Mouse (Mus musculus) myocyte (in vitro differentiated cells): ENCODE measurements at regions not wholly inside any gene's neighbourhood (a gene's known extent, or its start where the extent isn't known, plus 50 kb on each side); places are given as distances from the start of the nearest gene placed in this dataset.

Source experiments
- E2F4 ChIP-seq: IDR thresholded peaks from one replicate; pipeline ENCODE4 v1.6.1; 2011; ENCODE audit warnings: mild to moderate bottlenecking, control low read depth, moderate library complexity; ENCODE audit not compliant: insufficient read depth
- MAX ChIP-seq: IDR thresholded peaks from one replicate; pipeline ENCODE4 v1.6.1; 2011; ENCODE audit warnings: low read depth, mild to moderate bottlenecking, control low read depth
- MYOD1 ChIP-seq, 3 experiments: IDR thresholded peaks; one replicate each; pipeline ENCODE4 v1.6.1; 2011; ENCODE audit warnings: control low read depth in 2 of 3, low read depth in 2 of 3, mild to moderate bottlenecking in 2 of 3, moderate library complexity in 1 of 3; ENCODE audit not compliant: insufficient read length in 2 of 3, control insufficient read depth in 1 of 3
- POLR2A ChIP-seq: IDR thresholded peaks from one replicate; pipeline ENCODE4 v1.6.1; 2011; ENCODE audit warnings: low read depth, mild to moderate bottlenecking, control low read depth, moderate library complexity; ENCODE audit not compliant: insufficient read length
- POLR2AphosphoS2 ChIP-seq: IDR thresholded peaks from one replicate; pipeline ENCODE4 v1.6.1; 2011; ENCODE audit warnings: low read depth, control low read depth; ENCODE audit not compliant: insufficient read length
- REST ChIP-seq: IDR thresholded peaks from one replicate; pipeline ENCODE4 v1.6.1; 2011; ENCODE audit warnings: mild to moderate bottlenecking, control low read depth, moderate library complexity; ENCODE audit not compliant: insufficient read depth, insufficient read length
- TCF12 ChIP-seq: IDR thresholded peaks from one replicate; pipeline ENCODE4 v1.6.1; 2011; ENCODE audit warnings: mild to moderate bottlenecking, control low read depth; ENCODE audit not compliant: poor library complexity, insufficient read depth, severe bottlenecking
- USF1 ChIP-seq: IDR thresholded peaks from one replicate; pipeline ENCODE4 v1.6.1; 2011; ENCODE audit warnings: low read depth, mild to moderate bottlenecking, control low read depth, moderate library complexity

DNA sequence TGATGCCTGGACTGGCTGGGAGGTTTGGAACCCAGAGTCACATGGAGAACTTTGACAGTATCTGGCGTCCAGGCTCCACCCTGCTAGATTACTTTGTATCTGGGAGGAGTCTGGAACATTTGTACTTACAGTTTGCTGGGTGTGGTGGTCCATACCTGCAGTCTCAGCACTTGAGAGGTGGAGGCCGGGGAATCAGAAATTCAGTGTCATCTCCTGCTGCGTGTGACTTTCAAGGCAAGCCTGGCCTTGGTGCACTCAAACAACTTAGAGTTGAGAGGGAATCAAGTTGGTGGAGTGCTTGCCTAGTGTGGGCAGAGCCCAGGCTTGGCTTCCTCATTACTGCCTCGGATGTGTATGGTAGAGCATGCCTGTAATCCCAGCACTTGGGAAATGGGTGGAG lies 67.5 kb downstream of the Spesp1 start:
- TF ChIP-seq POLR2A: no peak
- no peak for TF ChIP-seq E2F4
- TF ChIP-seq MYOD1 (IDR thresholded peaks at IDR 0.05; ENCODE audit: control insufficient read depth in 1 of 3, insufficient read length in 2 of 3, low read depth in 2 of 3): no peak
- TF ChIP-seq TCF12: no peak
- no peak for TF ChIP-seq USF1
- no peak for TF ChIP-seq POLR2AphosphoS2
- TF ChIP-seq MAX: no peak
- no peak for TF ChIP-seq REST
